Mouse (Mus musculus): ENCODE results near the gene Zfp874a. TPM values are rescaled to one million over a fixed set of nuclear protein-coding genes. Genes with fewer than 3 reads are reported as not detected.

The Zfp874a gene
- total RNA-seq (2023) = 1 to 10 TPM; 4.8 to 7.2 TPM

DNA sequence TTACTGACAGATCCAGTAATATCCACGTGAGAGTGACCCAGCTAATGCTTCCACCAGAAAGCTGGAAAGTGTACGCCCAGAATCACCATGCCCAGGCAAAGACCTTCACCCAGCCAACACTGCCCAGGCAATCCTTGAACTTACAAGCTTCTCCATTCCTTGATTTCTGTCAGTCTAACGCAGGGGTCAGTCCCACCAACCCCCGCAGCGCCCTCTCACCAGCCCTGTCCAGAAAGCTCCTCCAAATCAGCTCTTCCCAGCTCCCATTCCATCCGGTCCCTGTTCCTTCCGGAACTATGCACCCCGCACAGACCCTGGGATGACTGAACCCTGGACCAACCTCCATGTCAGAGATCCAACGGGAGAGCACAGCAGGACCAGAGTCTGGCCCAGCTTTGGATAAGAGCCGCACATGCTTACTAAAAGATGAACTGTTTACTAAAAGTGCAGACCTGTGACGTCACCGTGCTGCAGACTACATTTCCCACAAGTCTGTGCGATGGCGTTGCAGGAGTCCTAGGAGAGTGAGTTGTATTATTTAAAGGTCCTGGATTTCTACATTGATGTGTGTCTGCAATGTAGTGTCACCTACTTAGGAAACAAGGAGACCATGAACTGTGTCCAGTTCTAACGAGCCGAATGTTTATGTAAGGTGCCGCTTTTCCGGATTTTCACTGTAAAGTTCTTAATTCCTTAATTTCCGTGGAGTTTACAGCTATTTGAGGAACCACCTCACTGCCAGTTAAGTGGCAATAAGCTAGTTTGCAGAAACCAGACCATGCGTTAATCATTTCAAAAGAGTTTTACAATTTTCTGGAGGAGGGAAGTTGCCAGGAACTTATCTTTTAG lies at the start of gene Zfp874a:
Gene Zfp874a, minus strand, starts transcription at position 453 of the 849 bp plus-strand sequence.

DNA sequence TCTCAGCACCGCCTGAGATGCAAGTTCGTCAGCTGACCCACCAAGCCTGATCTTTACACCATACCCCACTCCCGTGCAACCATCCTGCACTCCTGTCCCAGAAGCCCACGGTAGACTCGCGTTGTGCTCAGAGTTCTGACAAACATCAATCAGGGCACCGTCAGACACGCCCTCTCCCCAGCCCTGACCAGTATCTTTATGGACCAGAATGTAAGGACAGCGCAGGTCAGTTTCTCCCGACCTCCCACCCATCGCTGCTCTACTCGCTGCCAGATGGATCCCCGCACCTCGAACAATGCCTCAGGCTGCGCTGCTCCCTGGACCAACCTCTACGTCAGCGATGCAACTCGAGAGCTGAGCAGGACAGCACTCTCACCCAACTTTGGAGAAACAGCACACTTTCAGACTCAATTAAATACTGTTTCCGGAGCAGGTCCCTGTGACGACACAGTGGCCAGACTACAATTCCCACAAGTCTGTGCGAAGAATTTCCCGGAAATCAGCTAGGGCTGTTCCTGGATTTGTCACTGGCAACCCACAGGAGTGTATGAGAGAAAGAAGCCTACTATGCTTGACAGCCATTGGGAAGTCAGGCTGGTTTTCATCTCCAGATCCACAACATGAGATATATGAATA lies 48.8 kb upstream of the Zfp874a start, which contains the start of gene Zfp58:
Gene Zfp58, minus strand, starts transcription at position 472 of the 636 bp plus-strand sequence.

GRCm38 (mm10) chr13:67483625-67484423 lies 32.4 kb upstream of the Zfp874a start, which contains the start of gene Zfp874b:
Zfp874b (minus strand) TSS chr13:67484258.

DNA sequence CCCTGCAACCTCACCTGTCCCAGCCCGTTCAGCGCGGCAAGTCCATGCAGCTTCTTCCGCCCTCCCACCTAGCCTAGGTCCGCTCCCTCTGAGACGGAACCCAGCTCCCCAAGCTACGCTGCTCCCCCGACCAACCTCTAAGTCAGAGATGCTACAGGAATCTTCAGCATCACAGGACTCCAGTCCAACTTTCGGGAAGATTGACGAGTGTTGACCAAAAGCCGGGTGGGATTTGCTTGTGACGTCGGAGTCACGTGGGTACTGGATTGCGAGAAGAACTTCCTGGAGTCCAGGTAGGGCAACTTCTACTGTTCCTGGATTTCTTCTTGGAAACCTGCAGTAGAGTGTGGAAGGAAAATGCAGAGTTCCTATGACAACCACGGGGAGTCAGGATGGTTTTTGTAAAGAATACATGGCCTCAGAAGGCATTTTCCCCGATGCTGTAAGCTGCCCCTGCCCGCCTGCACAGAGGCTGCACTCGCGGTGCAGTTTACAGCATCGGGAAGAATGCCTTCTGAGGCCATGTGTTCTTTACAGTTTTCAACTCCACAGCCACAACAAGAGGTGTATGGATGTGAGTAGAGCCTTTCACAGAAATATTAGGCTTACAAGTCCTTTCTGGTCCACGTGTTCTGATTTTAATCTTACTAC lies 30.1 kb downstream of the Zfp874a start, which contains the start of gene Zfp459:
Gene Zfp459, minus strand, starts transcription at position 212 of the 651 bp plus-strand sequence.

GRCm38 (mm10) chr13:67399183-67399903 lies 52.1 kb downstream of the Zfp874a start, which contains the start of gene Zfp429:
Zfp429 (minus strand) TSS chr13:67399819.

GRCm38 (mm10) chr13:67375050-67375911 lies 76.1 kb downstream of the Zfp874a start, which contains the start of the genes Gm28041 and Zfp456:
Gm28041 (minus strand) TSS chr13:67375733.
Zfp456 (minus strand) TSS chr13:67375810.

Other genes starting within 250 kb of the Zfp874a start
- 1 to 10 TPM; 1.5 to 2.1 TPM for gene Zfp458, start 173.2 kb downstream of the Zfp874a start, total RNA-seq (2023)
- gene Zfp457, start 145.1 kb downstream of the Zfp874a start, total RNA-seq (2023) = 1 to 10 TPM in 1 of 2 experiments, under 1 TPM in 1; 0.97 to 1.6 TPM
- gene Zfp595, start 119.1 kb downstream of the Zfp874a start, total RNA-seq (2023) = 1 to 10 TPM; 4.9 to 9.0 TPM
- 1 to 10 TPM in 1 of 2 experiments, not detected in 1; 2.5 TPM for gene Gm28044, start 91.1 kb downstream of the Zfp874a start, total RNA-seq (2023)
- 1 to 10 TPM; 5.4 to 6.0 TPM for gene Zfp953, start 91.0 kb downstream of the Zfp874a start, total RNA-seq (2023)
- gene Gm28041, start 75.9 kb downstream of the Zfp874a start, total RNA-seq (2023) = 1 to 10 TPM in 1 of 2 experiments, not detected in 1; 2.1 TPM
- gene Zfp456, start 75.8 kb downstream of the Zfp874a start, total RNA-seq (2023) = 1 to 10 TPM; 4.8 to 6.1 TPM
- 10 to 100 TPM in 1 of 2 experiments, 1 to 10 TPM in 1; 9.8 to 10.0 TPM for gene Zfp429, start 51.8 kb downstream of the Zfp874a start, total RNA-seq (2023)
- gene Zfp459, start 30.2 kb downstream of the Zfp874a start, total RNA-seq (2023) = under 1 TPM; 0.37 to 0.97 TPM
- 10 to 100 TPM in 1 of 2 experiments, 1 to 10 TPM in 1; 8.6 to 12.8 TPM for gene Zfp874b, start 32.6 kb upstream of the Zfp874a start, total RNA-seq (2023)
- 1 to 10 TPM; 5.3 to 7.2 TPM for gene Zfp58, start 48.9 kb upstream of the Zfp874a start, total RNA-seq (2023)
- gene Gm26965, start 74.5 kb upstream of the Zfp874a start, total RNA-seq (2023) = 1 to 10 TPM in 1 of 2 experiments, not detected in 1; 2.2 TPM
- 10 to 100 TPM; 15.1 to 20.6 TPM for gene Zfp87, start 74.6 kb upstream of the Zfp874a start, total RNA-seq (2023)
- 1 to 10 TPM; 6.6 to 6.9 TPM for gene Zfp748, start 102.2 kb upstream of the Zfp874a start, total RNA-seq (2023)
- gene Zfp729b, start 158.1 kb upstream of the Zfp874a start, total RNA-seq (2023) = 10 to 100 TPM; 11.9 to 13.8 TPM
- gene Gm49345, start 186.1 kb upstream of the Zfp874a start, total RNA-seq (2023) = 1 to 10 TPM in 1 of 2 experiments, not detected in 1; 2.1 TPM
- 10 to 100 TPM; 10.1 to 11.9 TPM for gene Zfp729a, start 186.2 kb upstream of the Zfp874a start, total RNA-seq (2023)
- 10 to 100 TPM in 1 of 2 experiments, 1 to 10 TPM in 1; 7.5 to 10.5 TPM for gene Zfp738, start 235.4 kb upstream of the Zfp874a start, total RNA-seq (2023)